Mouse (Mus musculus): ENCODE results near the gene Gm7029.

The Gm7029 gene

GRCm38 (mm10) chr17:33911813-33912414 is 38.3 kb downstream of the Gm7029 start:
- no peak for DNase-seq (ENCODE audit: extremely low read depth, low read depth)

DNA sequence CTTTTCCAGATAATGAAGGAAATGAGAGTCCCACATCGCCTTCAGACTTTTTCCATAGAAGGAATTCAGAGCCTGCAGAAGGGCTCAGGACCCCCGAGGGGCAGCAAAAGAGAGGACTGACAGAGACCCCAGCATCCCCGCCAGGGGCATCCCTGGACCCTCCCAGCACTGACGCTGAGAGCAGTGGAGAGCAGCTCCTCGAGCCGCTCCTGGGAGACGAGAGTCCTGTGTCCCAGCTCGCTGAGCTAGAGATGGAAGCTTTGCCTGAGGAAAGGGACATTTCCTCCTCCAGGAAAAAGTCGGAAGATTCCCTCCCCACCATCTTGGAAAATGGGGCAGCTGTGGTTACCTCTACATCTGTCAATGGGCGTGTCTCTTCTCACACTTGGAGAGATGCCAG is 39.6 kb downstream of the Gm7029 start:
- no peak for DNase-seq (ENCODE audit: extremely low read depth, low read depth)

- no peak for DNase-seq (ENCODE audit: extremely low read depth, low read depth)
Observed at GRCm38 (mm10) chr17:33913905-33914304, 40.3 kb downstream of the Gm7029 start.

DNA sequence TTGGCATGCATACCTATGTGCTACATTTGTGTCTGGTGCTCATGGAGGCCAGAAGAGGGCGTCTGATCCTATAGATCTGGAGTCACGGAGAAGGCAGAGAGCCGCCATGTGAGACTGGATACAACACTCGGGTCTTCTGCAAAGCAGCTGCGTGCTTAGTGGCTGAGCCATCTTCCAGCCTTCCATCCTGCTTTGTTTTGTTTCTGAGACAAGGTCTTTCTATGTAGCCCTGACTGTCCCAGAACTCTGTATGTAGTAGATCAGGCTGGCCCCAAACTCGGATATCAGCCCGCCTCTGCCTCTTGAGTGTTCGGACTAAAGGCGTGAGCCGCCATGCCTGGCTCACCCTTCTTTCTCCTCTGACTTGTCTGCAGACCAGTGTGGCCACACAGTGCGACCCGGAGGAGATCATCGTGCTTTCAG is 41.3 kb downstream of the Gm7029 start:
- DNase-seq (ENCODE audit: extremely low read depth, low read depth): no peak

- DNase-seq (ENCODE audit: extremely low read depth, low read depth): peak; percentile 99
Observed at GRCm38 (mm10) chr17:33915671-33916250, 42.1 kb downstream of the Gm7029 start, which contains the start of the genes Tapbp and Zbtb22. TSS of gene Tapbp (plus strand) at chr17:33915899. TSS of gene Zbtb22 (plus strand) at chr17:33915904.

DNA sequence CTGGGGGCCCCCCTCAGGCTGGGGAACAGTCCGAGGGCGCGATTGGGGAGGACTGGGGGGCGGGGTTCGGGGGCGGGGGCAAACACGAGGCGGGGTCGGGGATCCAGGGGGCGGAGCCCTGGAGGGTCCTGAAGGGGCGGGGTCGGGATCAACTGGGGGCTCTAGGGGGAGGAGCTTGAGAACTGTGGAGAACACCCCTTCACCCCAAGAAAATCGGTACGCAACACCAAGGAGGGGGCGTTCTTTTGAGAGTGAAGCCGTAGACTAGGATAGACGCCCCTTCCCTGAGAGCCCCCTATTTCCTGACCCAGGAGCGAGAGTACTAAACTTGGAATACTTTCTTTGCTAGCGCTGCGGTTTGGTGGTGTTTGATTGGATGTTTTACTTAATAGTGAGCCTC is 42.7 kb downstream of the Gm7029 start:
- no peak for DNase-seq (ENCODE audit: extremely low read depth, low read depth)

GRCm38 (mm10) chr17:33916847-33917655 is 43.4 kb downstream of the Gm7029 start:
- DNase-seq (ENCODE audit: extremely low read depth, low read depth): no peak

GRCm38 (mm10) chr17:33917656-33918292 is 44.1 kb downstream of the Gm7029 start:
- no peak for DNase-seq (ENCODE audit: extremely low read depth, low read depth)

GRCm38 (mm10) chr17:33918293-33919203 is 44.9 kb downstream of the Gm7029 start:
- DNase-seq (ENCODE audit: extremely low read depth, low read depth): no peak

DNA sequence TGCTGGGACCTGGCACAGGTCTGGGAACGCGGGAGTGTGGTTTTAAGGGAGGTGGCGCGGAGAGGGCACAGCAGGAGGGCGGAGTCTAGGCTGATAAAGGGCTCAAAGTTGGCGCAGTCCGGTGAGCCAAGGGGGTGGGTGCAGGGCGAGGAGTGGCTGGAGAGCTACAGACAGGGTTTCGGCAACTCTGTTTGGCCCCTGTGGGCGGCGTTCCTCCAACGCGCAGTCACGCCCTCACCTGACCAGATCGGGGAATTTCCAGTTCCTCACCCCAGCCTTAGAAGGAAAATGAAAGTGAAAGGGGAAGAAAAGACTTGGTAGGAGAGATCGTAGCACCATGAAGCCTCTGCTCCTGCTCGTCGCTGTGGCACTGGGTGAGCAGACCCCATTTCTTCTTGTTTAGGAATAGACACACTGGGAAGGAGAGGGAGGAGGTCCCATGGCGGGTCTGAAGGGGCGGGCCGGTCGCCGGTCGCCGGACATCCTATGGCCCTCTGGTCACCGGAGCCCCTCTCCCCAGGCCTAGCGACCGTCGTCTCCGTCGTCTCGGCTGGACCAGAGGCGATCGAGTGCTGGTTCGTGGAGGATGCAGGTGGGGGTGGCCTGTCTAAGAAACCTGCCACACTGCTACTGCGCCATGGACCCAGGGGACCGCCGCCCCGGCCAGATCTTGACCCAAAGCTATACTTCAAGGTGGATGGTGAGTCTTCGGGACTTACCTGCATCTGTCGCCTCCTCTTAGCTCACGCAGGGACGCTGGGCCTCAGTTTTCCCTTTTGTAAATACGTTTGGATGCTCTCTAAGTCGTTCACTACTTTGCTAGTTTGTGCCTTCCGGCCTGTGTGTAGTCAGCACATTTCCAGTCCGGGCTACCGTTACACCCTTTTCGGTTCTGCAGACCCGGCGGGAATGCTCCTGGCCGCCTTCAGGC is 46.0 kb downstream of the Gm7029 start:
- peak; percentile 77 for DNase-seq (ENCODE audit: extremely low read depth, low read depth)

GRCm38 (mm10) chr17:33920282-33921097 is 46.9 kb downstream of the Gm7029 start:
- no peak for DNase-seq (ENCODE audit: extremely low read depth, low read depth)

DNA sequence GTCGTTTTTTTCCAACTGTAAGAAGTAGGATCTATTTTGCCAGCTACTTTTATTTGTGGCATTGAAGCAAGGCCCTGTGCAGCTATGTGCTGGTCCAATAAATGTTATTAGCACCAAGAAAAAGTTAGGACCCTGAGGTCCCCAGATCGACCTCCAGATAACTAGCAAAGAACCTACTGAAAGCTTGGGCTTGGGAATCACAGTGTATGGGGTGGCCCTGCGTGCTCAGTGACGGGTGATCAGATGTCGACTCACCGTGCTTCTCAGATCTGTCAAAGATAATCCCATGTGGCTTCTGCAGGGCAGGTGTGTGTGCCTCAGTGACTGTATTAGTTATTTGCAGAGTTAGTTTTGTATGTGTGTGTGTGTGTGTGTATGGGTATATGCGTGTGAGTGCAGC is 47.7 kb downstream of the Gm7029 start:
- no peak for DNase-seq (ENCODE audit: extremely low read depth, low read depth)
